Mouse (Mus musculus) R1 (cell line): ENCODE measurements around the gene Hps1.
A peak's percentile ranks its signal among the peaks of the same experiment; 100 is the strongest.

Source experiments
- DNase-seq: peaks from one replicate; pipeline ENCODE4 v3.0.0-alpha.2; 2018; ENCODE audit warnings: low read depth, low spot score

Gene Hps1

DNA sequence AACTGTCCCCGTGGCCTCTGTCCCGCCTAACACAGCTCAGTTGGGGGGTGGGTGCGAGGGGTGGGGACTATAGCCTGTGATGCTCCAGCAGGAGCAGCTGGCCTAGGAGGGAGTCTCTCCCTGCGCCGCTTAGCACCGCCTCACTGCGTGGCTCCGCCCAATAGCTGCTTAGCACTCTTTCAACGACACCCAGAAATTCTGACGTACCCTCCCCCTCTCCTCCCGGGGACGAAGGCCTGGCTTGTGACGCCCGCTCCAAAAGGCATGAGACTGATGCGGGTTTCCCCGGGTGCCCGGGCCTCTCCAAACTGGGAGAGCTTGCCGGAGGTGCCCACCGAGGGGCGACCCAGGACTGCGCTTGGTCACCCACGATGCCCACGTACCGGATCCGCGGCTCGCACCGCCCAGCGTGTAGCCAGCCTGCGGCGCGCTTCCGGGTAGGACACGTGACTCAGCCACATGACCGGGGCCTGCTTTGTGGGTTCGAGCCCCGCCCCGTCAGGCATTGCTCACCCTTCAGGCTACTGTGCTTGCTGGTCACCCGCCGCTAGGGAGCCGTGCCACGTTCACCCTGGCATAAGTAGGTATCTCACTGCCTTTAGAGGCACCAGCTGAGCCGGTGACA, at the start of gene Hps1:
Hps1 (minus strand) TSS at position 448 of the 625 bp plus-strand sequence.
- peak; percentile 94 for DNase-seq

DNA sequence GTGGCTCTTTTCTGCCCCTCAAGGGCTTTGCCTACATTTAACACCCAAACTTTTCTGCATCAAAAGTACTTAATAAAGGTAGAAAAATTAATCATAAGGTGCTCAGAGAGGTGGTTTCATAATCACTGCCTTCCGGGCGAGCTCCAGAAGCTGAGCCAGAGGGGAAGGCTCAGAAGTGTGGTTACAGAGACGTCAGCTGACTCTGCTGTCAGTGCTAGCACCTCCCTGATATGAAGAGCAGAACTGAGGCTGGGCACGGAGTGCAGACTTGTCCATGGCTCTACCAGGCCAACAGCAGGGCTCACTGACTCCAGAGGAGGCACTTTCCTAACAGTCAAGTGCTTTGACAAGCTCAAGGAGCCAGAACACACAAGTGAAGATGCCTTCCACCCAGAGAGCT, 49.4 kb upstream of the Hps1 start:
- no peak for DNase-seq

DNA sequence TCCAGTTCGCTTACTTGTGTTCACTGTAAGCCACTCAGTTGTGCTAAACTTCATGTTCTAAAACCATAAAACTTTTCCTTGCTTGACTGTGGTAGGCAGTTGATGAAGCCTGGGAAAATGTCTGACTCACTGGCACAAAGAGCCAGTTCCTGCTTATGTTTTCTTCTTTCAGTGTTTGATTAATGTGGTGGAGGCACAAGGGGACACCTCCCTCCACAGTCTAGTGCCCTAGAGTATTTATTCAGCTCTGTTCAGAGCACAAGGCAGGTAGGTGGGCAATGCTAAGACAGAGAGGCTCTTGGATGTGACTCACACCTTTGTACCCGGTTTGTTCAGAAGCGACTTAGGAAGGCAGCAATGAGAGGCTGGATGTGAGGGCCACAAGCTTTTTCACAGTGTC, 48.1 kb upstream of the Hps1 start:
- no peak for DNase-seq

DNA sequence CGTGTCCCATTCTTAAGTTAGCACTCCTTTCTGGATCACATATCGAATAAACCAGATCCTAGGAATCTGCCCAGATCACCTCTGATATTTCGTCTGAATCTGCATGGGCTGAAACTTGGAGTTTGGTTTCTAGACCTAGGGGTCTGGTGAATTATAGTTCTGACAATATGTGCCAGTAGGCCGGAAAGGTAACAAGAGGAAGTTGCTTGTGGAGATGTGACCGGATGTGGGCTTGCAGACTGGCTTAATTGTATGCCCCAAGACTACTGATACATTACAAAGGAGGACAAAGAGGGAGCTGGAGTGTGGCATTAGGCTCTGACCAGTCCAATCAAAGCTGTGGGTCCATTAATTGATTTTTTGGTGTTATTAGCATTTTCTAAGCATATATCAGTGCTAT, 40.3 kb upstream of the Hps1 start:
- no peak for DNase-seq

DNA sequence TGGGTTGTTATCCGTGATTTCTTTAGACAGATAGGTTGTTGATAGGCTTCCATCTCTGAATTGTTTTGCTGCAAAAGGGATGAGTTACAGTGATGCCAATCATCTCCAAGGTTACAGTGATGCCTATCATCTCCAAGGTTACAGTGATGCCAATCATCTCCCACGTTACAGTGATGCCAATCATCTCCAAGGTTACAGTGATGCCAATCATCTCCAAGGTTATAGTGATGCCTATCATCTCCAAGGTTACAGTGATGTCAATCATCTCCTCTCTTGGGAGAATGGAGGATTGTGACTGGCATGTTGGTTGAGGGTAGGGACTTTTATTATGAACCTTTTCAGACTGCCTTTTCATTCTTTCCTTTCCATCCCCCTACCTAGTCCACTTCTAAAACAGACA, 38.0 kb upstream of the Hps1 start:
- no peak for DNase-seq

DNA sequence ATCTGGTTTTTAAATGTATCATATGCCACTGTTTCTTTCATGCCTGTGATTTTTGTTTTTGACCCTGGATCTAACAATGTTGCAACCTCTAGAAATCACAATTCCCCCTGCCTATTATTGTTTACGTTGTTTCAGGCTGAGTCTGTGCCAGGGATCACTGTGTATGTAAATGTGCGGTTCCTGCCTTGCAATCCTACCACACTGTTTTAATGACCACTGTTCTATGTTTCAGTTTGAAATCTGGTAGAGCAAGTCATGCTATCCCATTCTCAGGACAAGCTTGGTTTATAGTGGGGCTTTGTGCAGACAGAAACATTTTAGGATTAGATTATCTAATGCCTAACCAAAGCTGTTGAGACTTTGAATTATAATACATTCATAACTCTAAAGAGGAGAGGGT, 36.5 kb upstream of the Hps1 start:
- DNase-seq, result no peak

DNA sequence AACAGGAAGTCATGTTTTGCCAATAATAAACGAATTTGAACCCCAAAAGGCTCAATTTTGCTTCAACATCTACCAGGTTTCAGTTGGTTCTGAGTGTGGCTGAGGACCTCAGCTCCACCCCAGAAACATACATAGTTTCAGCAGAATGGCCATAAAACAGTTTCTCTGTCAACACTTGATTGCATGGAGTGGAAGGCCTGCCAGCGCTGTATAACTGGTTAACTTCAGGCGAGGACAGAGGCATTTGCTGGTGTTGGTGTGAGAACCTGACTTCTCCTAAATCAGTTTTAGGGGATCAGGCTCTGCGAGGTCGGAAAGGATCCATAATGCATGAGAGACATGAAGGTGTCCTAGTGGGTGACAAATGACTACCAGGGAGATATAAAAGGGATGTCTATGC, 30.4 kb upstream of the Hps1 start:
- DNase-seq, result no peak

DNA sequence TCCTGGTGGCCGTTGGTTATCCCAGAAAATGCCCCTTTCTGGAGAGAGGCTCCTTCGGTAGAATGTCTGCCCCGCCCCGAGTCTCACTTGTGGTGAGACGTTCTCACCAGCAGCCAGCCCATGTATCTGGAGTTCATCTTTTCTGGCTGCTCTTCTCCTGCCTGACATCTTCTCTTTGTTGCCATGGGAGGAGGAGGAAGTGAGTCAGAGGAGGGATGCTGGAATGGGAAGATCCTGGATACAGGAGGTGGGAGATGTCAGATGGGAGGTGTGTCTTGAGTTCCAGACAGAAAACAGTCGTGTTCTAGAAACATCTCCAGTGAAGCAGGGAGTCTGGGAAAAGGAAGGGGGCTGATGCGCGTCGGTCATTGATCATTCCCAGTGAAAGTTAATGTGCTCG, 29.7 kb upstream of the Hps1 start:
- no peak for DNase-seq

DNA sequence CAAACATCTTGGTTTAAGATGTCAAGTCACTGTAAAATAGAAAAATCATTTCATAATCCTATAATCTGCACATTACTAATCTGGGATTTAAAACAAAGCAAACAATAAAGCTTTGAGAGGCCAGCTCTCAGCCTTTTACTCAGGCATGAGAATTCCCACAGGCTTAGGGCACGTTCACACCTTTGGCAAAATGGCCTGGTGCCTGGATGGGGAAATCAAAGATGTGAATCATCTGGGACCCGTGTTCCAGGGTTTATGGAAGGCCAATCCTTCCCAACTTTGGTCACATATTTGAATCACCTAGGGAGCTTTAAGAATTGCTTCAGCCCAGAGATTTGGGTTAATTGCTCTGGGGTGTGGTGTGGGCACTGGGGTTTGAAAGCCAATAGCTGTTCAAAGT, 18.1 kb upstream of the Hps1 start:
- no peak for DNase-seq

DNA sequence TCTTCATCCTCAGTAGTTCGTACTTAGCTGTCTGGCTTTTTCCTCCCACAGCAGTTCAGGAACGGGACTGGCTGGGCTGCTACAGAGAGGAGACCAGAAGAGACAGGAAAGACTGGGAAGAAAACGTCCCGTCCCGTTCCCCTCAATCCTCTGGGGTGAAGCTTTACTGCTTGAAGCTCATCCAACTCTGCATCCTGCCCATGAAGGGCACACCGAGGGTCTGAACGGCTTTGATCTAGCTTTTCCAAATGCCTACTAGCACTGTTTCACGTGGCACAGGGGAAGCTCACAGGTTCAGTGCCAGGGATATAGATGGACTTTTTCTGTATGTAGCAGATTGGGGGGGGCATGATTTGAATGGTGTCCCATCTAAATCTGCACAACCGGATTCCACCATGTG, 16.0 kb upstream of the Hps1 start:
- no peak for DNase-seq

DNA sequence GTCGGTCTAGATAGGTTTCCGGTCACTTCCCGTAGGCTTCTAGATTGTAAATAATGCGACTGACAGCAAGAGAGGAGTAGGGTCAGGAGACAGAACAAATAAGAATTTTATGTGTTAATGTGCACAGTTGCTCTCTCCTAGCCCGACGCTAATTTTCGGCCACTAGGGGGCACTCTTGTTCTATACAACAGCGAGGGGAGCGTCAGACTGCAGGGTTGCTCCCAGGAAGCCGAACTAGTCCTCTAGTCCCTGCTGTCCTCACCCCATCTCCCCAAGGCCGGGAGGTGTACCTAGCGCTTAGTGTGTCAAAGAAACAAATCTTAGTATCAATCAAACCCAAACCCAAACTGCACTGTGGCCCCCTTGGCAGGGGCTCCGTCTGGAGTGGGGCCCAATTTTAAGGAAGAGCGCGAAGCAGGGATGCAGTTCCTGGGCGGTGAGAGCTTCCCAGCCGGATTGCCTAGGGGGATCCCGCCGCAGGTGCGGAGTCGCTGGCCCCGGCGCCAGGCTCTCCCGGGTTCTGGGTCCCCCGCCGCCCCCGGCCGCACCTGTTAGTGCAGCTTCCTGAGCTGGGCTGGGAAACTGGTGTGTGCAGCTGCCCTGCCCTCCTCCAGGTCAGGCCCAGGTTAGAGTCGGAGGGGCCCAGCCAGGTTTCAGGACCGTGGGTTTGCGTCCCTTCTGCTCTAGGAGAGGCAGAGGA, 15.3 kb upstream of the Hps1 start:
- peak; percentile 90 for DNase-seq

DNA sequence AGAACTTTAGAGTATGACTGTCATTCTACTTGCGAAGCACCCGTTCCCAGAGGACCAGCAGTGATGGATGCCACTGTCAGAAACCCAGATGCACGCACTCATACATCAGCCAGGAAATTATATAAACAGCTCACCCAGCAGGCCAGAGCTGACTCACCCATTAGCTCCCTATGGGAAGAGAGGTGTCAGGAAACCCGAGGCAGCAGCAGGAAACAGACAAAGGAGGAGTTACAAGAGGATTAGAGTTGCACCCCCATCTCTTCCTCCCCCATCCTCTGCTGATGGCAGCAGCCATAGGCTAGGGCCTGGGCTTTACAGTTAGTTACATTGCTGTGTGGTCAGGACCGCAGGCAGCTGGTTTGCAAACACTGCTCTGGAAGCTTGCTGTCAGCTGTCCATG, 8.5 kb upstream of the Hps1 start:
- DNase-seq, result no peak

DNA sequence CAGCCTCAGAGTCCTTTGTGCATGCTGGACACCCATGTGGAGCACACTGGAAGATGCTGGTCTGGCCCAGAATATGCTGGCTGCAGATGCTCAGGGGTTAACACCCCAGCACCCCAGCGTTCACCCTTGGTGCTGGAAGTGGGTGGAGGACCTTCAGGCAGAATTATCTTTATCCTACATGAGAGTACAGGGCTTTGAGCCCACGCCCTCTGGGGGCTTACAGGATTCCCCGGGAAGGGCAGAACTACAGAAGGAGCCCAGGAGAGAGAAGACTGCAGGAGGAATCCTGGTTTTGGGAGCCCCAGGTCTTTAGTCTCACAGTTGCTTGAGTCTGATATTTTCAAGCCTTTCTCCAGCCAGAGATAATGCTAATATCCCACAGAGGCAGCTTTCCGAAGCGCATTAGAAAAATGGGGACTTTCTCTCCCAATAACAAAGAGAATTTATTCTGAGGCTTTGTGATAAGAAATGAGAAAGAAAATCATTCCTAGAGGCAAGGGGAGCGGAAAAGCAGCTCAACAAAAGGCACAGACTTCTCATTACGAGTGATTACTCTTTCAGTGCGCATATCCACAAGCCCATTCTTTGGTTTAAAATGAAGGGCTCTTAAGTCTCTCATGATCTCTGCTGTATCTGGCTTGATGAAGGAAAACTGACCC, 5.9 kb upstream of the Hps1 start:
- DNase-seq, result no peak

DNA sequence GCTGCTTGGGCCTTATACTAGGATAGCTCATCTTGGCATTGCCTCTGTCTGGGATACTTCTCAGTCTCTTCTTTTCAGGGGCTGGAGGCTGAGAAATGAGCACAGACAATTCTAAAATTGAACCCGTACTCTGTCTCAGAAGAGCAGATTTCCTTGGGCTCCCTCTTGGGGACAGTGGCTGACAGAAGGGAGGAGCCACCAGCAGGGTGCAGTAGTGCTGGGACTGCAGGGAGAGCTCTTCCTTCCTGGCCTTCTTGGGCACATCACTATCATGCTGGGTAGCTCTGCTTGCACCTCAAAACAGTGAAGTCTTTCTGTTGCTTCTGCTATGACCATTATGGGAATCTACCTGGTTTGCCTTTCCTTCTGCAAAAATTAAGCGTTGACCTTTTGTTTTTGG, 5.4 kb upstream of the Hps1 start:
- no peak for DNase-seq

DNA sequence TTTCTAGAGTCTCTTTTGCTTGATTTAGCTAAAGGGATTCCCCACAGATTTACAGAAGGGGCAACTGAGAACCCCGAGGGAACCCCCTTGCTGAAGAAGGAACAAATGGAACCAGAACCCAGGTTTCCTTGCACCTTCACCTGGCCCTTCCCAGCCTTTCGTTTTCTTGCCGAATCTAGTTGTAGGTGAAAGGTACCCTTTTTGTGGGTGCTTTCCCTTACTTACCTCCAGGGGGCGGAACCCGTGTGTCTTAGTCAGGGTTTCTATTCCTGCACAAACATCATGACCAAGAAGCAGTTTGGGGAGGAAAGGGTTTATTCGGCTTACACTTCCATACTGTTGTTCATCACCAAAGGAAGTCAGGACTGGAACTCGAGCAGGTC, 369 bp upstream of the Hps1 start:
- DNase-seq, result peak; percentile 63

DNA sequence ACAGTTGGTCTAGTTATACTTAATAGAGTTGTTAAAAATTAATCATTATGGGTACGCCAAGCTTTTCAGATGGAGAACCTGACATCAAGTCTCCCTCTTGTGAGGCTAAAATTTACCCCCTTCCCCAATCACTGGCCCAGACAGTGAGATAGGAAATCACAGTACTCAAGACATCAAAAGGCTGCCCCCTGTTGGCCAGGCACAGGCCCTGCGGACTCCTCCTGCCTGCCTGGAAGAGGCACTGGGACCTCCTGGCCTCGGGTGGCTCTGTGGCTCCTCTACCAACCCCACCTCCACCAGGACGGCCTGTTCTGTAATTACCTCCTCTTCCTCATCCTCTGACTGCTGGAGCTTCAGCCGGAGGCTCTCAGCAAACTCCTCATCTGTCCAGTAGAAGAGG, 2.0 kb downstream of the Hps1 start:
- DNase-seq, result peak; percentile 67

DNA sequence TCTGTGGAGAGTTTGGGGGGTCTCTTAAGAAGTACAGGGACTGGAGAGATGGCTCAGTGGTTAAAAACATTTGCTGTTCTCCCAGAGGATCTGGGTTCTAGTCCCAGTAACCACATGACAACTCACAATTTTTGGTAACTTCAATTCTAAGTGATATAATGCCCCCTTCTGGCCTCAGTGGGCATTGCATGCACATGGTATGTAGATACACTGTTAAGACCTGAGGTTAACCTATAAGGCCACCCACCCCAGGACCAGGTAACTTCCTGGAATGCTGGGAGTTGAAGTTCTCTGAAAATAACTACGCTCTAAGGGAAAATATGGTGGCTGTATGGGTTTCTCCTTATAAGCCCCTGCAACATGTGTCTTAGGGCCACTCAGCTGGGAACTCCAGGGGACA, 3.0 kb downstream of the Hps1 start:
- DNase-seq, result peak; percentile 82

DNA sequence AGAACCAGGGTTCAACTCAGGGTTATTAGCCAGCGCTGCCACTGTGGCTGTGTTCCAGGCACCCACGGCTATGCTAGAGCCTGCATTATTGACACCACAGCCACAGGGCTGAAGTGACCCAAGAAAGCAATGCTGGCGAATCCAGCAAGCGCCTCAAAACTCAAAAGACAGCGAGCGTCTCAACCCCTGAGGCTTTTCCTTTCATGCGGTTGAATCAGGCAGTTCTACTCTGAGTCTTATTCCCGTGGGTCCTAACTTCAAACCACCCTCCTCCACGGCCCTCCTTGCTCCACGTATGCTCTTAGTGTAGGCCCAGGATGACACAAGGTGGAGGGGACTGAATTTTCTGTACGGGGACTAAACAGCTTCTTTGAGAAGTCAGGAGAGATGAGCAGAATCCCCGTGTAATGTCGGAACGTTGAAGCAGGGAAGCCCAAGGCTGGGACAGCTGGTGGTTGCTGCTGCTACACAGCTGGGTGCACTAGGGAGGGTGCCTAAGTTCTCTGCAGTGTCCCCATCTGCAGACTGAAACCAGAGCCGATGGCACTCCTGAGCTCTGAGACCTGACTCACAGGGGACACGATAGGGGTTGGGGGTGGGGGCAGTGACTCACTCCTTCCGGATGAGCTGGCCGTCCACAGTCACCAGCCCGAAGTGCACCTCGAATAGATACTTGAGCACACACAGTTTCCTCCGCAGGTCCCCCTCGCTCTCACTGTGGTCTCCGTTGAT, 9.5 kb downstream of the Hps1 start:
- no peak for DNase-seq

DNA sequence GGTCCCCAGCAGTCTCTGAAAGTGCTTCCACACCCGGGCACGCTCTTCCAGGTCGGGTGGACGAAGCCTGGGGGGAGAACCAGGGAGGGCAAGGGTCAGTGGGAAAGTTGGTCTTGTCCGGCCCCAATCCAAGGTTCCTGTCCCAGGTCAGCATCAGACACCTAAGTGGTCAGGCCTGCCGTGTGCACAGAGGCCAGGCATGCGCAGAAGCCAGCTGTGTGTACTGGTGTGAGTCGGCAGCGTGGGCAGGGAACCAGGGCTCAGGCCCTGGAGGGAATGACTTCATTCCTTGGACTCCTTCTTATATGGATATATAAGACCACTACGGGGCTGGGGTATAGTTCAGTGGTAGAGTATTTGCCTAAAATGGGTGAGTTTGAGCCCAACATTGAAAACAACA, 10.1 kb downstream of the Hps1 start:
- DNase-seq, result no peak

DNA sequence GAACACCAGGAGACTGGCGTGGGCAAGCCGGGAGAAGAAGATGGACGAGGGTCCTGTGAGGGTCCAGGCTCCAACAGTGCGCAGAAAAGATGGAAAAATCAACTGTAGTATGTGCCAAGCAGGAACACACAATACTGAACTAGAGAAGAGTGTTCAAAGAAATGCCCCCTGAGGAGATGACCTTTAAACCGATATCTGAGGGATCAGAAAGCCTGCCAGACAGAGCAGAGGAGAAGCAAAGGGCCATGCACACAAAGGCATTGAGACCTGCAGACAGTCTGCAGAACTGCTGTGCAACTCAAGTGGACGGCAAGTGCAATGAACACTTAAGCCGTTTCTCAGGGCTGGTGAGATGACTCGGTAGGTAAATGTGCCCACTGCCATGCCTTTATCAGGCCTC, 12.4 kb downstream of the Hps1 start:
- DNase-seq, result no peak

DNA sequence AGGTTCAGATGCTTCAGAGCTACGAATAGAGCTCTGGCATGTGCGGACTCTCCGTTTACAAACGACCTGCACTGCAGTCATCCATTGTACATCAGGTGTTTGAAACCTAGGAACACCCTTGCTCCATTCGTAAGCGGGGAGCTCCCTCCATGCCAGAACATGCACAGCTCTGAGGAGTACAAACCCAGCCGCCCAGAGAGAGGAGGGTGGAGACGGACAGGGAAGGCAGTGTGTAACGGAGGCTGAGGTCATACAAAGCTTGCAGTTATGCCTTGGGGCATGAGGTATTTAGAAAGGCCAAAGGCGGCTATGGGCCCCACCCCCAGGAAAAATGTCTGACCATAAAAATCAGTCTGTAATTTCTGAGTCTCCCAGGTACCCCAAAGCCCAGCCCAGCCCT, 15.4 kb downstream of the Hps1 start:
- no peak for DNase-seq

DNA sequence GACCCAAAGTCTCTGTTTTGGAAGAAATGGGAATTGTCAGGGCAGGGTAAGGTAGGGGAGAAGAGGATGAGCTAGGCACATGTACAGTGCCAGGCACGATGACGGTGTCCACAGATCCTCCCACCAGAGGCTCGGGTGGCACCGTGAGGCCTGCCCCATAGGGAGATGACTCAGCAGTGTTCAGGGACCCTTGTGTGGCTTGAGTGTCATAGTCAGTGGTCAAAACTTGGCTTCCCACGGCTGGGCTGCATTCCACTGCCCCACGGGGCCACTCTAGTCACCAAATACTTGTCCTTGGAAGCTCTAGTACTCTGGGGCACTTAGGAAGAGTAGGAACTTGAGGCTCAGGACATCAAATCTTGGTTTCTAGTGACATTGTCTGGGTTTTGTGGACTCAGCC, 23.1 kb downstream of the Hps1 start:
- no peak for DNase-seq
